Mouse (Mus musculus): ENCODE results near the gene Dtd1.

DNA sequence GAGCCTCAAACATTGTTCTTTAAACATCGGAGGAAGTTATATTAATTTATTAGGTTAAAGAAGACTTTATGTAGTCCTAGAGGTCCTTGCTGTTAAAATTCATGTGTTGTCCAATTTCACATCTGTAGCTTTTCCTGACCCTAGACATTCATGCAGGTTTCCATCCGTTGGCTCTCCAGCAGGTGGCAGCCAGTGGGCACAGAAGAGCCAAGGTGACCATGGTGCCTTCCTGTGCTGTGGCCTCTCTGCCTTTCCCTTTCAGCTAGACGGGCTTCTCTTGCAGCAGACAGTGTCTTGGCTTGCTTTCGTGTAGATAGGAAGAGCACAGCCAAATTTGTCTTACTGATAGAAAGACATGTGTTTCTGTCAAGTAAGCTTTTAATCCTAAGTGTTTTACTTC lies 39.0 kb downstream of the Dtd1 start:
- no peak for TF ChIP-seq CTCF (IDR thresholded peaks at IDR 0.05; ENCODE audit: insufficient read depth, low read depth, low read length)
- no peak for TF ChIP-seq POLR2A (IDR thresholded peaks at IDR 0.05; ENCODE audit: insufficient read depth, low read depth, low read length)

Measured in olfactory bulb, adult 2 months (tissue).